In genomic region chr10:99061418-99061817, GRCm38 (mm10) we compare ENCODE assay signal across 16 mouse cellular contexts. TPM values are rescaled to one million over a fixed set of nuclear protein-coding genes. Genes with fewer than 3 reads are reported as not detected.
DNase-seq lines count a peak whose midpoint lies in the region; ATAC-seq and TF ChIP-seq lines count a peak whose summit lies in the region.
"Had no signal": no experiment of that assay in that cellular context is flagged by ENCODE, and none has a peak within 500 bp of the region (broad histone marks: within the 10 kb centered on the region; RNA-seq: fewer than 3 reads in every experiment).

No protein-coding gene starts in this region.

- 35% methylated on average over 10 of the region's 10 CpGs for WGBS in cerebellum, adult 2 months

- H3K4me3 ChIP-seq in cerebellum, adult 2 months (replicated peaks; ENCODE audit: insufficient read depth, low read depth, low read length): peak overlapping the region; percentile 20
- H3K4me3 ChIP-seq: embryonic facial prominence, embryonic 12.5 days; forebrain, embryonic 15.5 days; heart, embryonic 10.5 days had no signal

- H3K27ac ChIP-seq in cerebellum, adult 2 months (ENCODE audit: insufficient read depth, low read length): no peak overlapping the region
- H3K27ac ChIP-seq: embryonic facial prominence, embryonic 12.5 days; forebrain, embryonic 15.5 days; heart, embryonic 10.5 days; hindbrain, embryonic 14.5 days had no signal

- DNase-seq in cerebellum, adult 2 months: peak in 1 of 2 experiments; percentile 9
- DNase-seq in cerebellum, adult 11 months: no peak
- peak; percentile 20 for DNase-seq in brain, adult 2 months (ENCODE audit: low read depth, low spot score)
- DNase-seq in cerebellum, adult 9-11 months: peak; percentile 18
- DNase-seq in right cerebral cortex, postnatal 36 days (ENCODE audit: low spot score in 2 of 2): no peak
- DNase-seq: adrenal gland, adult 8-10 months; gastrocnemius, postnatal 36 days; heart, adult 18-20 months; heart, postnatal 10 days; kidney, adult 2 months had no signal

- ATAC-seq in megakaryocyte-erythroid progenitor cell, adult 5-6 weeks (replicated peaks; ENCODE audit: low FRiP score, low TSS enrichment, poor library complexity, severe bottlenecking): peak; percentile 41; the same call in 1 of the 2 replicates
- ATAC-seq: forebrain, embryonic 15.5 days; intestine, embryonic 16.5 days had no signal

- TF ChIP-seq CTCF in cerebellum, adult 2 months (IDR thresholded peaks at IDR 0.05; ENCODE audit: borderline replicate concordance, insufficient read depth, low read depth, low read length): no peak

- no peaks in the 10 kb centered on the region for H3K27me3 ChIP-seq in cerebellum, adult 2 months (ENCODE audit: control insufficient read depth, insufficient read depth, low read length)
- H3K27me3 ChIP-seq: embryonic facial prominence, embryonic 12.5 days; forebrain, embryonic 15.5 days had no signal

- no peak for TF ChIP-seq POLR2A in cerebellum, adult 2 months (IDR thresholded peaks at IDR 0.05; ENCODE audit: borderline replicate concordance, insufficient read depth, low read length)

- peaks cover 15% of the 10 kb centered on the region for H3K4me1 ChIP-seq in cerebellum, adult 2 months (ENCODE audit: control insufficient read depth, insufficient read depth, low read length)
- H3K4me1 ChIP-seq: embryonic facial prominence, embryonic 12.5 days; forebrain, embryonic 15.5 days; heart, embryonic 10.5 days had no signal

RNA-seq across cellular contexts. Expression of gene Poc1b, which starts 45.4 kb away (rescaled TPM):
- 10.0 and 11.8 TPM in 2 replicates for polyA plus RNA-seq in cerebellum, adult 2 months (2012; rRNA removed)
- total RNA-seq in megakaryocyte-erythroid progenitor cell, adult 5-6 weeks (2014; fragmentation: Nextera tagmentation): 25.5 and 26.6 TPM in 2 replicates
- 5.1 and 7.2 TPM in 2 replicates for total RNA-seq in megakaryocyte-erythroid progenitor cell, adult 5-6 weeks (2017)

RNA-seq across cellular contexts. Expression of gene Galnt4, which starts 46.5 kb away (rescaled TPM):
- polyA plus RNA-seq in cerebellum, adult 2 months (2012; rRNA removed): 1.5 and 1.8 TPM in 2 replicates
- 4.2 and 5.4 TPM in 2 replicates for total RNA-seq in megakaryocyte-erythroid progenitor cell, adult 5-6 weeks (2014; fragmentation: Nextera tagmentation)
- 4.9 and 7.8 TPM in 2 replicates for total RNA-seq in megakaryocyte-erythroid progenitor cell, adult 5-6 weeks (2017)

Comparison
In these comparisons a context has a peak if more than half of its experiments do, and no peak if none do; other contexts are left out.
1. DNase-seq: peak in brain, adult 2 months (single experiment) and cerebellum, adult 9-11 months (single experiment); none in cerebellum, adult 11 months (single experiment) and right cerebral cortex, postnatal 36 days (0 of 2).